ENCODE assay signal across 10 mouse cellular contexts in genomic region chr11:96867149-96867548, GRCm38 (mm10). TPM values are rescaled to one million over a fixed set of nuclear protein-coding genes. Genes with fewer than 3 reads are reported as not detected.
DNase-seq lines count a peak whose midpoint lies in the region; ATAC-seq and TF ChIP-seq lines count a peak whose summit lies in the region.
"Had no signal": no experiment of that assay in that cellular context is flagged by ENCODE, and none has a peak within 500 bp of the region (broad histone marks: within the 10 kb centered on the region; RNA-seq: fewer than 3 reads in every experiment).

No protein-coding gene starts in this region.

- no peaks in the 10 kb centered on the region for H3K27me3 ChIP-seq in forebrain, embryonic 14.5 days (replicated peaks; ENCODE audit: control insufficient read depth, insufficient read depth, low read length)
- no peaks in the 10 kb centered on the region for H3K27me3 ChIP-seq in hindbrain, postnatal 0 days (ENCODE audit: insufficient read depth, low read length)
- H3K27me3 ChIP-seq in midbrain, postnatal 0 days (ENCODE audit: insufficient read depth, low read length): no peaks in the 10 kb centered on the region
- no peaks in the 10 kb centered on the region for H3K27me3 ChIP-seq in stomach, embryonic 15.5 days (replicated peaks)
- H3K27me3 ChIP-seq: neural tube, embryonic 12.5 days had no signal

- H3K9me3 ChIP-seq in forebrain, embryonic 14.5 days (replicated peaks; ENCODE audit: control insufficient read depth, low read length): no peaks in the 10 kb centered on the region
- H3K9me3 ChIP-seq in hindbrain, postnatal 0 days (ENCODE audit: low read length): no peaks in the 10 kb centered on the region
- no peaks in the 10 kb centered on the region for H3K9me3 ChIP-seq in midbrain, postnatal 0 days (ENCODE audit: low read length)
- no peaks in the 10 kb centered on the region for H3K9me3 ChIP-seq in stomach, embryonic 15.5 days
- H3K9me3 ChIP-seq: embryonic facial prominence, embryonic 13.5 days; neural tube, embryonic 12.5 days had no signal

- H3K4me1 ChIP-seq in forebrain, embryonic 14.5 days (ENCODE audit: control insufficient read depth, insufficient read depth, low read length): peaks cover 10% of the 10 kb centered on the region
- H3K4me1 ChIP-seq in hindbrain, postnatal 0 days (ENCODE audit: insufficient read depth, low read length): peaks cover 13% of the 10 kb centered on the region
- H3K4me1 ChIP-seq in midbrain, postnatal 0 days (ENCODE audit: insufficient read depth, low read length): peaks cover 8% of the 10 kb centered on the region; the same call in 1 of the 2 replicates
- peaks cover 5% of the 10 kb centered on the region for H3K4me1 ChIP-seq in stomach, embryonic 15.5 days

- peak; percentile 55 for DNase-seq in ovary, postnatal 14 days (ENCODE audit: low spot score)
- DNase-seq in ovary, adult 18-20 months (ENCODE audit: low spot score): no peak
- peak; percentile 89 for DNase-seq in forebrain, embryonic 14.5 days (ENCODE audit: low spot score)
- DNase-seq in hindbrain, postnatal 0 days (ENCODE audit: low spot score): peak; percentile 90
- DNase-seq in left cerebral cortex, adult 8-10 months (ENCODE audit: low spot score in 2 of 2): peak; percentile 45 to 58
- DNase-seq in midbrain, postnatal 0 days (ENCODE audit: low spot score): peak; percentile 90

- peak overlapping the region; percentile 48 for H3K27ac ChIP-seq in forebrain, embryonic 14.5 days (ENCODE audit: low read depth, low read length)
- H3K27ac ChIP-seq in hindbrain, postnatal 0 days: no peak overlapping the region
- no peak overlapping the region for H3K27ac ChIP-seq in midbrain, postnatal 0 days (ENCODE audit: low read depth, low read length)
- H3K27ac ChIP-seq in stomach, embryonic 15.5 days: no peak overlapping the region
- H3K27ac ChIP-seq: embryonic facial prominence, embryonic 13.5 days; neural tube, embryonic 12.5 days had no signal

- no peak overlapping the region for H3K4me3 ChIP-seq in forebrain, embryonic 14.5 days (ENCODE audit: low read depth, low read length)
- no peak overlapping the region for H3K4me3 ChIP-seq in hindbrain, postnatal 0 days (ENCODE audit: low read length)
- H3K4me3 ChIP-seq in midbrain, postnatal 0 days (ENCODE audit: low read depth, low read length): no peak overlapping the region
- no peak overlapping the region for H3K4me3 ChIP-seq in stomach, embryonic 15.5 days (replicated peaks)
- H3K4me3 ChIP-seq: embryonic facial prominence, embryonic 13.5 days; neural tube, embryonic 12.5 days had no signal

- TF ChIP-seq CTCF in hindbrain, postnatal 0 days (IDR thresholded peaks at IDR 0.05; ENCODE audit: low read depth): peak; percentile 93
- TF ChIP-seq CTCF in midbrain, postnatal 0 days (IDR thresholded peaks at IDR 0.05): peak; percentile 93

- ATAC-seq in cerebellum, adult (ENCODE audit: insufficient number of reproducible peaks, low FRiP score, low TSS enrichment): peak; percentile 66; the same call in 1 of the 2 replicates
- ATAC-seq in forebrain, embryonic 14.5 days: peak; percentile 69
- ATAC-seq in hindbrain, postnatal 0 days: peak; percentile 46; the same call in 1 of the 2 replicates
- ATAC-seq in midbrain, postnatal 0 days (ENCODE audit: low FRiP score): peak; percentile 47; the same call in 1 of the 2 replicates
- ATAC-seq in stomach, embryonic 15.5 days (ENCODE audit: insufficient read depth, low FRiP score, low read depth): peak; percentile 47; the same call in 1 of the 2 replicates

- no peak overlapping the region for H3K4me2 ChIP-seq in forebrain, embryonic 14.5 days (ENCODE audit: low read length)
- no peak overlapping the region for H3K4me2 ChIP-seq in hindbrain, postnatal 0 days (ENCODE audit: low read depth, low read length)
- H3K4me2 ChIP-seq in midbrain, postnatal 0 days (ENCODE audit: low read depth, low read length, poor library complexity, severe bottlenecking): no peak overlapping the region
- no peak overlapping the region for H3K4me2 ChIP-seq in stomach, embryonic 15.5 days
- H3K4me2 ChIP-seq: embryonic facial prominence, embryonic 13.5 days; neural tube, embryonic 12.5 days had no signal

- H3K36me3 ChIP-seq in forebrain, embryonic 14.5 days (ENCODE audit: control insufficient read depth, insufficient read depth, low read length): no peaks in the 10 kb centered on the region
- H3K36me3 ChIP-seq in hindbrain, postnatal 0 days (ENCODE audit: insufficient read depth, low read length): no peaks in the 10 kb centered on the region
- H3K36me3 ChIP-seq in midbrain, postnatal 0 days (ENCODE audit: insufficient read depth, low read length): no peaks in the 10 kb centered on the region
- no peaks in the 10 kb centered on the region for H3K36me3 ChIP-seq in stomach, embryonic 15.5 days
- H3K36me3 ChIP-seq: embryonic facial prominence, embryonic 13.5 days; neural tube, embryonic 12.5 days had no signal

- 0 out of 2 replicates have a peak overlapping the region, but pooled peaks have one; percentile 32 for H3K9ac ChIP-seq in forebrain, embryonic 14.5 days (ENCODE audit: low read length)
- no peak overlapping the region for H3K9ac ChIP-seq in hindbrain, postnatal 0 days (replicated peaks; ENCODE audit: low read length)
- H3K9ac ChIP-seq in midbrain, postnatal 0 days (replicated peaks; ENCODE audit: low read length, poor library complexity, severe bottlenecking): no peak overlapping the region
- no peak overlapping the region for H3K9ac ChIP-seq in stomach, embryonic 15.5 days
- H3K9ac ChIP-seq: embryonic facial prominence, embryonic 13.5 days; neural tube, embryonic 12.5 days had no signal

- WGBS in forebrain, embryonic 14.5 days: 7% methylated on average over 5 of the region's 5 CpGs
- WGBS in hindbrain, postnatal 0 days: 9% methylated on average over 5 of the region's 5 CpGs
- WGBS in midbrain, postnatal 0 days: 8% methylated on average over 5 of the region's 5 CpGs
- WGBS in stomach, embryonic 15.5 days: 7% methylated on average over 5 of the region's 5 CpGs

RNA-seq across cellular contexts. Expression of gene Copz2, which starts 17.5 kb away (rescaled TPM):
- polyA plus RNA-seq in forebrain, embryonic 14.5 days (2014; fragmentation: Nextera tagmentation; extraction: Ambion mirVana): 14.7 and 15.0 TPM in 2 replicates
- 6.3 and 12.6 TPM in 2 replicates for total RNA-seq in hindbrain, postnatal 0 days (2014; rRNA removed)
- polyA plus RNA-seq in hindbrain, postnatal 0 days (2015; fragmentation: Nextera tagmentation; extraction: Ambion mirVana): 26.4 and 28.1 TPM in 2 replicates
- 10 to 100 TPM in 1 of 4 experiments, 1 to 10 TPM in 3; 6.4 to 10.7 (median 6.8) TPM for total RNA-seq in left cerebral cortex, adult 8-10 months (2022)
- 12.7 and 12.9 TPM in 2 replicates for total RNA-seq in midbrain, postnatal 0 days (2014; rRNA removed)
- polyA plus RNA-seq in midbrain, postnatal 0 days (2015; fragmentation: Nextera tagmentation; extraction: Ambion mirVana): 16.7 and 20.3 TPM in 2 replicates
- polyA plus RNA-seq in stomach, embryonic 15.5 days (2015; fragmentation: Nextera tagmentation; extraction: Ambion mirVana): 124 and 125 TPM in 2 replicates

RNA-seq across cellular contexts. Expression of gene Nfe2l1, which starts 37.4 kb away (rescaled TPM):
- polyA plus RNA-seq in forebrain, embryonic 14.5 days (2014; fragmentation: Nextera tagmentation; extraction: Ambion mirVana): 28.0 and 38.6 TPM in 2 replicates
- 91.4 and 92.8 TPM in 2 replicates for total RNA-seq in hindbrain, postnatal 0 days (2014; rRNA removed)
- 67.2 and 69.0 TPM in 2 replicates for polyA plus RNA-seq in hindbrain, postnatal 0 days (2015; fragmentation: Nextera tagmentation; extraction: Ambion mirVana)
- total RNA-seq in left cerebral cortex, adult 8-10 months (2022): 100 to 1,000 TPM; 301 to 348 (median 321) TPM
- 86.0 and 88.0 TPM in 2 replicates for total RNA-seq in midbrain, postnatal 0 days (2014; rRNA removed)
- 64.5 and 68.9 TPM in 2 replicates for polyA plus RNA-seq in midbrain, postnatal 0 days (2015; fragmentation: Nextera tagmentation; extraction: Ambion mirVana)
- 52.6 and 54.1 TPM in 2 replicates for polyA plus RNA-seq in stomach, embryonic 15.5 days (2015; fragmentation: Nextera tagmentation; extraction: Ambion mirVana)

RNA-seq across cellular contexts. Expression of gene Cdk5rap3, which starts 49.1 kb away (rescaled TPM):
- polyA plus RNA-seq in forebrain, embryonic 14.5 days (2014; fragmentation: Nextera tagmentation; extraction: Ambion mirVana): 91.2 and 98.4 TPM in 2 replicates
- total RNA-seq in hindbrain, postnatal 0 days (2014; rRNA removed): 44.9 and 56.5 TPM in 2 replicates
- 77.1 and 87.8 TPM in 2 replicates for polyA plus RNA-seq in hindbrain, postnatal 0 days (2015; fragmentation: Nextera tagmentation; extraction: Ambion mirVana)
- total RNA-seq in left cerebral cortex, adult 8-10 months (2022): 10 to 100 TPM; 40.6 to 44.6 (median 41.9) TPM
- 43.6 and 48.3 TPM in 2 replicates for total RNA-seq in midbrain, postnatal 0 days (2014; rRNA removed)
- polyA plus RNA-seq in midbrain, postnatal 0 days (2015; fragmentation: Nextera tagmentation; extraction: Ambion mirVana): 83.9 and 85.1 TPM in 2 replicates
- polyA plus RNA-seq in stomach, embryonic 15.5 days (2015; fragmentation: Nextera tagmentation; extraction: Ambion mirVana): 67.2 and 76.5 TPM in 2 replicates
